Mouse (Mus musculus) kidney, postnatal 4 days (tissue): Measurements from ENCODE around the gene Nlrp6.
"Not testable (repeated sequence)": the region's sequence is repeated elsewhere in the genome, so short reads cannot be mapped to it uniquely, and the experiment has no call there.

ENCODE experiments used
- DNase-seq, 2 experiments: peaks; one replicate each; pipeline ENCODE4 v3.0.0; 2021; ENCODE audit warnings: mixed read lengths in 2 of 2

The Nlrp6 gene

GRCm38 (mm10) chr7:140951051-140951450 lies 30.3 kb downstream of the Nlrp6 start:
- peak; percentile 58 to 72 for DNase-seq

- no peak for DNase-seq
Observed at GRCm38 (mm10) chr7:140951765-140952164, 31.1 kb downstream of the Nlrp6 start.

- no peak for DNase-seq
Observed at GRCm38 (mm10) chr7:140952441-140952840, 31.7 kb downstream of the Nlrp6 start.

GRCm38 (mm10) chr7:140953133-140953532 lies 32.4 kb downstream of the Nlrp6 start:
- no peak for DNase-seq

- no peak for DNase-seq
Observed at GRCm38 (mm10) chr7:140953800-140954732, 33.4 kb downstream of the Nlrp6 start.

- peak; percentile 59 to 66 for DNase-seq
Observed at GRCm38 (mm10) chr7:140954733-140955071, 34.0 kb downstream of the Nlrp6 start.

GRCm38 (mm10) chr7:140955342-140955741 lies 34.6 kb downstream of the Nlrp6 start:
- peak; percentile 41 to 63 for DNase-seq

GRCm38 (mm10) chr7:140955758-140956555 lies 35.3 kb downstream of the Nlrp6 start, which contains the start of the genes Gm45717 and Ifitm2:
Gene Gm45717, minus strand, starts transcription at chr7:140955937.
Gene Ifitm2, minus strand, starts transcription at chr7:140955987.
- DNase-seq, result peak; percentile 83 to 88

- DNase-seq, result no peak
Observed at GRCm38 (mm10) chr7:140956556-140956869, 35.8 kb downstream of the Nlrp6 start.

GRCm38 (mm10) chr7:140959181-140959901 lies 38.6 kb downstream of the Nlrp6 start:
- peak; percentile 76 to 81 for DNase-seq

- DNase-seq, result no peak
Observed at GRCm38 (mm10) chr7:140960026-140960425, 39.3 kb downstream of the Nlrp6 start.

- DNase-seq, result no peak
Observed at GRCm38 (mm10) chr7:140961416-140961815, 40.7 kb downstream of the Nlrp6 start.

GRCm38 (mm10) chr7:140962733-140963132 lies 42.0 kb downstream of the Nlrp6 start:
- no peak for DNase-seq

- DNase-seq, result no peak
Observed at GRCm38 (mm10) chr7:140966921-140967320, 46.2 kb downstream of the Nlrp6 start, which contains the start of gene Ifitm1. Gene Ifitm1, plus strand, starts transcription at chr7:140967221.

- DNase-seq, result peak; percentile 42 to 61
Observed at GRCm38 (mm10) chr7:140967862-140968591, 47.3 kb downstream of the Nlrp6 start.

GRCm38 (mm10) chr7:140968710-140969109 lies 48.0 kb downstream of the Nlrp6 start:
- DNase-seq, result not testable (repeated sequence)

- no peak for DNase-seq
Observed at GRCm38 (mm10) chr7:140970931-140971330, 50.2 kb downstream of the Nlrp6 start.

GRCm38 (mm10) chr7:140971479-140972171 lies 50.9 kb downstream of the Nlrp6 start:
- peak; percentile 51 to 64 for DNase-seq

- peak in 1 of 2 experiments; percentile 38 for DNase-seq
Observed at GRCm38 (mm10) chr7:140973396-140974165, 52.9 kb downstream of the Nlrp6 start.

- no peak for DNase-seq
Observed at GRCm38 (mm10) chr7:140974940-140975339, 54.2 kb downstream of the Nlrp6 start.

GRCm38 (mm10) chr7:140975465-140975864 lies 54.8 kb downstream of the Nlrp6 start:
- DNase-seq, result no peak
